27 mouse cellular contexts compared by ENCODE assay signal in genomic region chr6:146746577-146746976, GRCm38 (mm10). TPM values are rescaled to one million over a fixed set of nuclear protein-coding genes. Genes with fewer than 3 reads are reported as not detected.
DNase-seq lines count a peak whose midpoint lies in the region; ATAC-seq and TF ChIP-seq lines count a peak whose summit lies in the region.
"Had no signal": no experiment of that assay in that cellular context is flagged by ENCODE, and none has a peak within 500 bp of the region (broad histone marks: within the 10 kb centered on the region; RNA-seq: fewer than 3 reads in every experiment).

No protein-coding gene starts in this region.

- intact Hi-C loops in heart, adult 2 months (cut with DNase I), result no loop called here

- no peak for DNase-seq in embryonic facial prominence, embryonic 14.5 days (ENCODE audit: low spot score)
- DNase-seq in embryonic facial prominence, embryonic 10.5 days (ENCODE audit: low spot score), result no peak
- no peak for DNase-seq in heart, adult 2 months
- peak; percentile 38 for DNase-seq in CH12.LX (ENCODE audit: extremely low read depth)
- DNase-seq in limb, embryonic 14.5 days (ENCODE audit: low spot score), result peak; percentile 21
- no peak for DNase-seq in urinary bladder, postnatal 36 days (ENCODE audit: low spot score in 2 of 2)
- DNase-seq: adrenal gland, adult 8-10 months; cerebellum, adult 11 months; cerebellum, postnatal 10 days; gastrocnemius, postnatal 10 days; kidney, adult 8-10 months; kidney, postnatal 10 days; layer of hippocampus, adult 9-11 months; liver, postnatal 0 days; lung, postnatal 36 days; spleen, adult 18-20 months had no signal

- no peaks in the 10 kb centered on the region for H3K36me3 ChIP-seq in embryonic facial prominence, embryonic 14.5 days (ENCODE audit: control insufficient read depth, insufficient read depth, low read length)
- no peaks in the 10 kb centered on the region for H3K36me3 ChIP-seq in embryonic facial prominence, embryonic 10.5 days (replicated peaks)
- H3K36me3 ChIP-seq in heart, adult 2 months (ENCODE audit: control insufficient read depth, insufficient read depth, low read length), result peaks cover 29% of the 10 kb centered on the region
- H3K36me3 ChIP-seq in heart, embryonic 12.5 days, result 0 out of 2 replicates have a peak, but pooled peaks cover 3% of the 10 kb centered on the region
- H3K36me3 ChIP-seq in CH12.LX (replicated peaks in 1 of 2; ENCODE audit: control insufficient read depth in 1 of 2, insufficient read depth in 1 of 2, low read length in 1 of 2), result no peaks in the 10 kb centered on the region
- no peaks in the 10 kb centered on the region for H3K36me3 ChIP-seq in limb, embryonic 14.5 days (ENCODE audit: control insufficient read depth, insufficient read depth, low read length)
- H3K36me3 ChIP-seq in kidney, embryonic 14.5 days (ENCODE audit: control insufficient read depth, insufficient read depth, low read length), result no peaks in the 10 kb centered on the region
- H3K36me3 ChIP-seq: embryonic facial prominence, embryonic 15.5 days; liver, embryonic 12.5 days had no signal

- WGBS in embryonic facial prominence, embryonic 14.5 days, result 59% methylated on average over 5 of the region's 5 CpGs
- WGBS in embryonic facial prominence, embryonic 10.5 days, result 85% methylated on average over 5 of the region's 5 CpGs
- 27% methylated on average over 5 of the region's 5 CpGs for WGBS in heart, adult 2 months
- WGBS in heart, embryonic 12.5 days, result 67% methylated on average over 5 of the region's 5 CpGs
- WGBS in limb, embryonic 14.5 days, result 60% methylated on average over 5 of the region's 5 CpGs
- 80% methylated on average over 5 of the region's 5 CpGs for WGBS in kidney, embryonic 14.5 days

- no peak for TF ChIP-seq RAD21 in CH12.LX (IDR thresholded peaks at IDR 0.05; ENCODE audit: low read depth, low read length)

- TF ChIP-seq POLR2A in heart, adult 2 months (IDR thresholded peaks at IDR 0.05; ENCODE audit: insufficient read depth, low read depth, low read length), result no peak
- TF ChIP-seq POLR2A in CH12.LX (IDR thresholded peaks at IDR 0.05; ENCODE audit: low read depth, low read length), result no peak
- TF ChIP-seq POLR2A in limb, embryonic 14.5 days (IDR thresholded peaks at IDR 0.05; ENCODE audit: borderline replicate concordance, extremely low read depth, insufficient read depth, insufficient read length), result no peak

- no peak for TF ChIP-seq CTCF in heart, adult 2 months (IDR thresholded peaks at IDR 0.05)
- no peak for TF ChIP-seq CTCF in CH12.LX (conservative IDR thresholded peaks at IDR 0.05 in 1 of 2, IDR thresholded peaks at IDR 0.05 in 1 of 2; ENCODE audit: low read depth in 2 of 2, low read length in 2 of 2)

- H3K27me3 ChIP-seq in embryonic facial prominence, embryonic 14.5 days (replicated peaks; ENCODE audit: control insufficient read depth, insufficient read depth, low read length), result no peaks in the 10 kb centered on the region
- no peaks in the 10 kb centered on the region for H3K27me3 ChIP-seq in embryonic facial prominence, embryonic 10.5 days (replicated peaks; ENCODE audit: low read depth, poor library complexity, severe bottlenecking)
- no peaks in the 10 kb centered on the region for H3K27me3 ChIP-seq in heart, adult 2 months (ENCODE audit: control insufficient read depth, insufficient read depth, low read length)
- no peaks in the 10 kb centered on the region for H3K27me3 ChIP-seq in heart, embryonic 12.5 days (replicated peaks)
- no peaks in the 10 kb centered on the region for H3K27me3 ChIP-seq in CH12.LX (replicated peaks)
- no peaks in the 10 kb centered on the region for H3K27me3 ChIP-seq in limb, embryonic 14.5 days (ENCODE audit: control insufficient read depth, insufficient read depth, low read length)
- H3K27me3 ChIP-seq in kidney, embryonic 14.5 days (ENCODE audit: control insufficient read depth, insufficient read depth, low read length), result no peaks in the 10 kb centered on the region
- H3K27me3 ChIP-seq: embryonic facial prominence, embryonic 15.5 days; forebrain, embryonic 13.5 days; liver, embryonic 12.5 days had no signal

- in situ Hi-C loops in CH12.LX (cut with MboI; ENCODE audit: low pct_ligation_motif_present, low pct_unique_long_range_greater_than_20kb, low sequenced_read_pairs), result no loop called here

- H3K4me1 ChIP-seq in embryonic facial prominence, embryonic 14.5 days (ENCODE audit: control insufficient read depth, insufficient read depth, low read length), result peaks cover 18% of the 10 kb centered on the region
- H3K4me1 ChIP-seq in embryonic facial prominence, embryonic 10.5 days, result peaks cover 8% of the 10 kb centered on the region
- peaks cover 10% of the 10 kb centered on the region for H3K4me1 ChIP-seq in heart, adult 2 months (ENCODE audit: control insufficient read depth, insufficient read depth, low read length)
- H3K4me1 ChIP-seq in heart, embryonic 12.5 days (replicated peaks), result peaks cover 61% of the 10 kb centered on the region
- peaks cover 19 to 68% of the 10 kb centered on the region in 2 experiments for H3K4me1 ChIP-seq in CH12.LX (ENCODE audit: control insufficient read depth in 1 of 2, insufficient read depth in 2 of 2)
- peaks cover 9% of the 10 kb centered on the region for H3K4me1 ChIP-seq in limb, embryonic 14.5 days (ENCODE audit: control insufficient read depth, insufficient read depth, low read length)
- no peaks in the 10 kb centered on the region for H3K4me1 ChIP-seq in kidney, embryonic 14.5 days (ENCODE audit: control insufficient read depth, insufficient read depth, low read length)
- H3K4me1 ChIP-seq: forebrain, embryonic 13.5 days had no signal

- peak overlapping the region; percentile 28 for H3K27ac ChIP-seq in embryonic facial prominence, embryonic 14.5 days (replicated peaks; ENCODE audit: low read depth, low read length)
- no peak overlapping the region for H3K27ac ChIP-seq in embryonic facial prominence, embryonic 10.5 days (replicated peaks)
- H3K27ac ChIP-seq in heart, adult 2 months, result peak overlapping the region; percentile 57
- no peak overlapping the region; the same call in 1 of the 2 replicates for H3K27ac ChIP-seq in heart, embryonic 12.5 days (ENCODE audit: poor library complexity, severe bottlenecking)
- no peak overlapping the region for H3K27ac ChIP-seq in CH12.LX (ENCODE audit: insufficient read depth, low read depth)
- H3K27ac ChIP-seq in limb, embryonic 14.5 days (replicated peaks; ENCODE audit: low read depth, low read length), result 0 out of 2 replicates have a peak overlapping the region, but pooled peaks have one; percentile 45
- H3K27ac ChIP-seq in kidney, embryonic 14.5 days (ENCODE audit: low read depth, low read length), result no peak overlapping the region
- H3K27ac ChIP-seq: embryonic facial prominence, embryonic 15.5 days; forebrain, embryonic 13.5 days; hindbrain, postnatal 0 days; liver, embryonic 12.5 days had no signal

- no peak overlapping the region for H3K4me3 ChIP-seq in embryonic facial prominence, embryonic 14.5 days (ENCODE audit: low read depth, low read length)
- H3K4me3 ChIP-seq in embryonic facial prominence, embryonic 10.5 days, result no peak overlapping the region
- no peak overlapping the region for H3K4me3 ChIP-seq in heart, adult 2 months
- H3K4me3 ChIP-seq in heart, embryonic 12.5 days, result no peak overlapping the region
- H3K4me3 ChIP-seq in CH12.LX (replicated peaks in 1 of 3; ENCODE audit: low read depth in 2 of 3, low read length in 2 of 3, poor library complexity in 1 of 3), result no peak overlapping the region
- no peak overlapping the region for H3K4me3 ChIP-seq in limb, embryonic 14.5 days (replicated peaks; ENCODE audit: low read length)
- no peak overlapping the region for H3K4me3 ChIP-seq in kidney, embryonic 14.5 days (ENCODE audit: low read length)
- H3K4me3 ChIP-seq: embryonic facial prominence, embryonic 15.5 days; forebrain, embryonic 13.5 days; liver, embryonic 12.5 days had no signal

- dilution Hi-C loops in CH12.LX (cut with MboI; ENCODE audit: extremely low pct_ligation_motif_present, extremely low pct_unique_long_range_greater_than_20kb, low sequenced_read_pairs), result no loop called here

- H3K9ac ChIP-seq in embryonic facial prominence, embryonic 14.5 days (ENCODE audit: low read depth, low read length), result no peak overlapping the region
- H3K9ac ChIP-seq in heart, adult 2 months (ENCODE audit: low read depth, low read length), result no peak overlapping the region
- no peak overlapping the region for H3K9ac ChIP-seq in heart, embryonic 12.5 days
- no peak overlapping the region for H3K9ac ChIP-seq in CH12.LX (ENCODE audit: insufficient read depth, low read depth)
- no peak overlapping the region for H3K9ac ChIP-seq in limb, embryonic 14.5 days (ENCODE audit: low read depth, low read length, severe bottlenecking)
- no peak overlapping the region for H3K9ac ChIP-seq in kidney, embryonic 14.5 days (ENCODE audit: low read depth, low read length)
- H3K9ac ChIP-seq: embryonic facial prominence, embryonic 15.5 days; forebrain, embryonic 13.5 days; liver, embryonic 12.5 days; liver, postnatal 0 days had no signal

- H3K79me2 ChIP-seq in heart, adult 2 months (replicated peaks; ENCODE audit: control insufficient read depth, insufficient read depth, low read length), result peaks cover 6% of the 10 kb centered on the region; the same call in 1 of the 2 replicates
- no peaks in the 10 kb centered on the region for H3K79me2 ChIP-seq in CH12.LX (replicated peaks; ENCODE audit: control insufficient read depth, extremely low read depth, insufficient read depth, poor library complexity, severe bottlenecking)

- no peak overlapping the region for H3K4me2 ChIP-seq in embryonic facial prominence, embryonic 14.5 days (ENCODE audit: low read depth, low read length)
- H3K4me2 ChIP-seq in heart, embryonic 12.5 days, result no peak overlapping the region
- peak overlapping the region; percentile 0; the same call in 1 of the 2 replicates for H3K4me2 ChIP-seq in CH12.LX (ENCODE audit: insufficient read depth, low read depth, poor library complexity, severe bottlenecking)
- no peak overlapping the region for H3K4me2 ChIP-seq in limb, embryonic 14.5 days (replicated peaks; ENCODE audit: low read depth, low read length, severe bottlenecking)
- H3K4me2 ChIP-seq in kidney, embryonic 14.5 days (replicated peaks; ENCODE audit: low read depth, low read length), result no peak overlapping the region
- H3K4me2 ChIP-seq: embryonic facial prominence, embryonic 15.5 days; forebrain, embryonic 13.5 days; liver, embryonic 12.5 days; midbrain, embryonic 11.5 days had no signal

- no peak for ATAC-seq in embryonic facial prominence, embryonic 14.5 days (ENCODE audit: low read depth)
- no peak for ATAC-seq in heart, embryonic 12.5 days (ENCODE audit: insufficient number of reproducible peaks, low FRiP score)
- ATAC-seq in limb, embryonic 14.5 days (ENCODE audit: low FRiP score, low read depth), result no peak
- ATAC-seq in kidney, embryonic 14.5 days (ENCODE audit: low FRiP score, low TSS enrichment), result no peak
- ATAC-seq: forebrain, embryonic 13.5 days; hindbrain, postnatal 0 days; liver, embryonic 12.5 days; liver, postnatal 0 days; midbrain, embryonic 16.5 days had no signal

- no peaks in the 10 kb centered on the region for H3K9me3 ChIP-seq in embryonic facial prominence, embryonic 14.5 days (ENCODE audit: control insufficient read depth, low read length)
- H3K9me3 ChIP-seq in embryonic facial prominence, embryonic 10.5 days, result no peaks in the 10 kb centered on the region
- no peaks in the 10 kb centered on the region for H3K9me3 ChIP-seq in heart, embryonic 12.5 days (replicated peaks)
- no peaks in the 10 kb centered on the region for H3K9me3 ChIP-seq in CH12.LX (replicated peaks; ENCODE audit: low read length)
- no peaks in the 10 kb centered on the region for H3K9me3 ChIP-seq in limb, embryonic 14.5 days (ENCODE audit: control insufficient read depth, low read length)
- no peaks in the 10 kb centered on the region for H3K9me3 ChIP-seq in kidney, embryonic 14.5 days (ENCODE audit: control insufficient read depth, low read length)
- H3K9me3 ChIP-seq: embryonic facial prominence, embryonic 15.5 days; forebrain, embryonic 13.5 days; G1E; liver, embryonic 12.5 days had no signal

- no peak for TF ChIP-seq EP300 in heart, adult 2 months (IDR thresholded peaks at IDR 0.05; ENCODE audit: insufficient read depth, low read depth, low read length)
- TF ChIP-seq EP300 in CH12.LX (IDR thresholded peaks at IDR 0.05; ENCODE audit: low read length), result peak; percentile 60

RNA-seq across cellular contexts. Expression of gene Stk38l, which starts 21.8 kb away (rescaled TPM):
- 18.4 and 18.5 TPM in 2 replicates for polyA plus RNA-seq in embryonic facial prominence, embryonic 14.5 days (2014; fragmentation: Nextera tagmentation; extraction: Ambion mirVana)
- 21.1 and 22.2 TPM in 2 replicates for polyA plus RNA-seq in embryonic facial prominence, embryonic 10.5 days (2016; fragmentation: Nextera tagmentation; extraction: Ambion mirVana)
- 10 to 100 TPM; 13.9 to 14.4 TPM for total RNA-seq in heart, adult 2 months (2021)
- polyA plus RNA-seq in heart, adult 2 months (2012; rRNA removed), result 3.1 and 8.0 TPM in 2 replicates
- polyA plus RNA-seq in heart, embryonic 12.5 days (2016; fragmentation: Nextera tagmentation; extraction: Ambion mirVana), result 50.6 and 52.7 TPM in 2 replicates
- total RNA-seq in CH12.LX (2012; rRNA removed) (4.0 and 4.7 TPM in 2 replicates), CH12.LX (2014; rRNA removed) (3.4 and 3.8 TPM in 2 replicates)
- 5.2 and 5.8 TPM in 2 replicates for polyA plus RNA-seq in CH12.LX (2012; ENCODE audit: insufficient read length, low read depth)
- 8.9 and 10.1 TPM in 2 replicates for polyA plus RNA-seq in limb, embryonic 14.5 days (2012; rRNA removed)
- 21.1 and 21.4 TPM in 2 replicates for polyA plus RNA-seq in limb, embryonic 14.5 days (2014; fragmentation: Nextera tagmentation; extraction: Ambion mirVana)
- polyA plus RNA-seq in kidney, embryonic 14.5 days (2014; fragmentation: Nextera tagmentation; extraction: Ambion mirVana), result 9.9 and 17.2 TPM in 2 replicates

RNA-seq across cellular contexts. Expression of gene Arntl2, which starts 49.3 kb away (rescaled TPM):
- polyA plus RNA-seq in embryonic facial prominence, embryonic 14.5 days (2014; fragmentation: Nextera tagmentation; extraction: Ambion mirVana), result 2.6 and 4.1 TPM in 2 replicates
- 2.8 and 3.8 TPM in 2 replicates for polyA plus RNA-seq in embryonic facial prominence, embryonic 10.5 days (2016; fragmentation: Nextera tagmentation; extraction: Ambion mirVana)
- 1 to 10 TPM in 1 of 2 experiments, under 1 TPM in 1; 0.86 to 1.5 TPM for total RNA-seq in heart, adult 2 months (2021)
- polyA plus RNA-seq in heart, adult 2 months (2012; rRNA removed), result 1.6 and 2.6 TPM in 2 replicates
- polyA plus RNA-seq in heart, embryonic 12.5 days (2016; fragmentation: Nextera tagmentation; extraction: Ambion mirVana), result 3.1 and 3.5 TPM in 2 replicates
- total RNA-seq in CH12.LX (2012; rRNA removed) (not detected in 2 replicates), CH12.LX (2014; rRNA removed) (0.07 TPM in 1 of 2 replicates, not detected in the other)
- not detected in 2 replicates for polyA plus RNA-seq in CH12.LX (2012; ENCODE audit: insufficient read length, low read depth)
- 13.4 and 20.5 TPM in 2 replicates for polyA plus RNA-seq in limb, embryonic 14.5 days (2012; rRNA removed)
- 3.2 and 3.6 TPM in 2 replicates for polyA plus RNA-seq in limb, embryonic 14.5 days (2014; fragmentation: Nextera tagmentation; extraction: Ambion mirVana)
- 2.3 and 3.9 TPM in 2 replicates for polyA plus RNA-seq in kidney, embryonic 14.5 days (2014; fragmentation: Nextera tagmentation; extraction: Ambion mirVana)
- total RNA-seq: common myeloid progenitor, adult 5-6 weeks; G1E; granulocyte monocyte progenitor cell, adult 5-6 weeks had no signal
- polyA plus RNA-seq: G1E had no signal

Comparison
In these comparisons a context has a peak if more than half of its experiments do, and no peak if none do; other contexts are left out.
1. H3K27ac ChIP-seq: peak in embryonic facial prominence, embryonic 14.5 days (single experiment), heart, adult 2 months (single experiment) and limb, embryonic 14.5 days (single experiment); none in embryonic facial prominence, embryonic 10.5 days (single experiment), heart, embryonic 12.5 days (single experiment), CH12.LX (single experiment) and kidney, embryonic 14.5 days (single experiment).
2. DNase-seq: peak in CH12.LX (single experiment) and limb, embryonic 14.5 days (single experiment); none in embryonic facial prominence, embryonic 14.5 days (single experiment), embryonic facial prominence, embryonic 10.5 days (single experiment), heart, adult 2 months (0 of 2) and urinary bladder, postnatal 36 days (0 of 2).